Mouse (Mus musculus): ENCODE results near the gene Dclk3. TPM values are rescaled to one million over a fixed set of nuclear protein-coding genes. Genes with fewer than 3 reads are reported as not detected.

Dclk3 gene
- polyA plus RNA-seq, 1 experiment = 0.09 TPM

DNA sequence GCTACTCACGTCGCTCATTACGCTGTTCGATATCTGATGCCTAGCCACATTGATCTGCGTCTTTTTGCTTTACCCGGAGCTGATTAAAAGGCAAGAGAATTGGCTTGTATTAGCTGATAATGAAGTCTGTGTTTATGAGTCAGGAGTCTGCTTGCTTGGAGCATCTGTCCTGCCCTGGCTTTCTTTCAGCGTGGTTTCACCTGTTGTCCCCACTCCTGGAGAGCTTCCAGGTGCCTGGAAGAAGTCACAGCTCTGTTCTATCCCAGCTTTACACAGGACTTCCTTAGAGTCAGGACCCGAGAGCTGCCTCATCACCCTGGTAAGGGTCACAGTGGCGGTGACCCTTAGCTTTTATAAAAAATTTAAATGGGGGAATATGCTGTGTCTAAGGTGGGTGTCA lies 61.3 kb downstream of the Dclk3 start:
- H3K36me3 ChIP-seq (ENCODE audit: control insufficient read depth, insufficient read depth, low read length) = no peaks in the 10 kb centered on the region
- DNase-seq = no peak
- TF ChIP-seq CTCF (IDR thresholded peaks at IDR 0.05; ENCODE audit: borderline replicate concordance, control insufficient read depth, extremely low read depth, insufficient read depth, low read length, poor library complexity) (no peak), POLR2A (IDR thresholded peaks at IDR 0.05; ENCODE audit: control insufficient read depth, extremely low read depth, insufficient read depth, low read length, poor library complexity) (no peak)
- WGBS = 91% methylated on average over 9 of the region's 9 CpGs
- H3K4me1 ChIP-seq (replicated peaks; ENCODE audit: control insufficient read depth, insufficient read depth, low read length) = no peaks in the 10 kb centered on the region
- no peaks in the 10 kb centered on the region for H3K27me3 ChIP-seq (ENCODE audit: control insufficient read depth, insufficient read depth, low read length)
- no peak overlapping the region for H3K27ac ChIP-seq (ENCODE audit: control insufficient read depth, insufficient read depth, low read length)
- no peak overlapping the region for H3K4me3 ChIP-seq (ENCODE audit: control insufficient read depth, insufficient read depth, low read length)

- 76% methylated on average over 3 of the region's 3 CpGs for WGBS
- Histone ChIP-seq H3K4me1 (replicated peaks; ENCODE audit: control insufficient read depth, insufficient read depth, low read length) (no peaks in the 10 kb centered on the region), H3K36me3 (ENCODE audit: control insufficient read depth, insufficient read depth, low read length) (no peaks in the 10 kb centered on the region), H3K4me3 (ENCODE audit: control insufficient read depth, insufficient read depth, low read length) (no peak overlapping the region), H3K27ac (ENCODE audit: control insufficient read depth, insufficient read depth, low read length) (no peak overlapping the region), H3K27me3 (ENCODE audit: control insufficient read depth, insufficient read depth, low read length) (no peaks in the 10 kb centered on the region)
- TF ChIP-seq CTCF (IDR thresholded peaks at IDR 0.05; ENCODE audit: borderline replicate concordance, control insufficient read depth, extremely low read depth, insufficient read depth, low read length, poor library complexity) (no peak), POLR2A (IDR thresholded peaks at IDR 0.05; ENCODE audit: control insufficient read depth, extremely low read depth, insufficient read depth, low read length, poor library complexity) (no peak)
- no peak for DNase-seq
Observed at GRCm38 (mm10) chr9:111506075-111506474, 67.2 kb downstream of the Dclk3 start.

GRCm38 (mm10) chr9:111514586-111515473 lies 75.9 kb downstream of the Dclk3 start:
- 91% methylated on average over 15 of the region's 15 CpGs for WGBS
- no peak overlapping the region for H3K27ac ChIP-seq (ENCODE audit: control insufficient read depth, insufficient read depth, low read length)
- no peaks in the 10 kb centered on the region for H3K36me3 ChIP-seq (ENCODE audit: control insufficient read depth, insufficient read depth, low read length)
- no peaks in the 10 kb centered on the region for H3K4me1 ChIP-seq (replicated peaks; ENCODE audit: control insufficient read depth, insufficient read depth, low read length)
- no peak overlapping the region for H3K4me3 ChIP-seq (ENCODE audit: control insufficient read depth, insufficient read depth, low read length)
- no peaks in the 10 kb centered on the region for H3K27me3 ChIP-seq (ENCODE audit: control insufficient read depth, insufficient read depth, low read length)
- DNase-seq = no peak
- no peak for TF ChIP-seq CTCF (IDR thresholded peaks at IDR 0.05; ENCODE audit: borderline replicate concordance, control insufficient read depth, extremely low read depth, insufficient read depth, low read length, poor library complexity)
- TF ChIP-seq POLR2A (IDR thresholded peaks at IDR 0.05; ENCODE audit: control insufficient read depth, extremely low read depth, insufficient read depth, low read length, poor library complexity) = no peak

- H3K27me3 ChIP-seq (ENCODE audit: control insufficient read depth, insufficient read depth, low read length) = no peaks in the 10 kb centered on the region
- no peak overlapping the region for H3K27ac ChIP-seq (ENCODE audit: control insufficient read depth, insufficient read depth, low read length)
- TF ChIP-seq POLR2A (IDR thresholded peaks at IDR 0.05; ENCODE audit: control insufficient read depth, extremely low read depth, insufficient read depth, low read length, poor library complexity) = no peak
- no peaks in the 10 kb centered on the region for H3K36me3 ChIP-seq (ENCODE audit: control insufficient read depth, insufficient read depth, low read length)
- H3K4me3 ChIP-seq (ENCODE audit: control insufficient read depth, insufficient read depth, low read length) = no peak overlapping the region
- DNase-seq = no peak
- no peaks in the 10 kb centered on the region for H3K4me1 ChIP-seq (replicated peaks; ENCODE audit: control insufficient read depth, insufficient read depth, low read length)
- WGBS = 89% methylated on average over 3 of the region's 3 CpGs
Observed at GRCm38 (mm10) chr9:111515536-111515935, 76.7 kb downstream of the Dclk3 start.

GRCm38 (mm10) chr9:111522226-111522625 lies 83.3 kb downstream of the Dclk3 start:
- Histone ChIP-seq H3K27me3 (ENCODE audit: control insufficient read depth, insufficient read depth, low read length) (no peaks in the 10 kb centered on the region), H3K4me3 (ENCODE audit: control insufficient read depth, insufficient read depth, low read length) (no peak overlapping the region), H3K4me1 (replicated peaks; ENCODE audit: control insufficient read depth, insufficient read depth, low read length) (no peaks in the 10 kb centered on the region), H3K27ac (ENCODE audit: control insufficient read depth, insufficient read depth, low read length) (no peak overlapping the region), H3K36me3 (ENCODE audit: control insufficient read depth, insufficient read depth, low read length) (no peaks in the 10 kb centered on the region)
- 86% methylated on average over 7 of the region's 7 CpGs for WGBS
- no peak for DNase-seq
- TF ChIP-seq CTCF (IDR thresholded peaks at IDR 0.05; ENCODE audit: borderline replicate concordance, control insufficient read depth, extremely low read depth, insufficient read depth, low read length, poor library complexity) (no peak), POLR2A (IDR thresholded peaks at IDR 0.05; ENCODE audit: control insufficient read depth, extremely low read depth, insufficient read depth, low read length, poor library complexity) (no peak)

DNA sequence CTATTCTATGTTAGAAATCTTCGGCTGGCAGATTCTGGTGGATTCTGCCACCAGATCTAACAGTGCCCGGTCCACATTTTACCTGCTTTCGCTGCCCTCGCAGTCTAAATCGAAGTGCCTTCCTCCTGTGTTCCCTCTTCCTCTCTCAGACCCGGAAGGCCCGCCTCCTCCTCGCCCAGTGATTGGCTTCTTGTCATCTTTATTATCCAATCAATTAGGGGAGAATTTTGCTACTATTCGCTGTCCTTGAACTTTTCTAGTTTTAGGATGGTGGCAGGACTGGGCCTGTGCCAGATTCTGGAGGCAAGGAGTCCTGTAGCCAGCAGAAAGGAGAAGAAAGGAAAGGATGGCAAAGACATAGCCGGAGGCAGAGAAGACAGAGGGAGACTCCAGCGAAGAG lies 84.2 kb downstream of the Dclk3 start:
- WGBS = 90% methylated on average over 11 of the region's 11 CpGs
- no peaks in the 10 kb centered on the region for H3K27me3 ChIP-seq (ENCODE audit: control insufficient read depth, insufficient read depth, low read length)

More for the DNA sequence above, 84.2 kb downstream of the Dclk3 start:
- no peaks in the 10 kb centered on the region for H3K4me1 ChIP-seq (replicated peaks; ENCODE audit: control insufficient read depth, insufficient read depth, low read length)
- no peak overlapping the region for H3K4me3 ChIP-seq (ENCODE audit: control insufficient read depth, insufficient read depth, low read length)
- H3K27ac ChIP-seq (ENCODE audit: control insufficient read depth, insufficient read depth, low read length) = no peak overlapping the region
- TF ChIP-seq POLR2A (IDR thresholded peaks at IDR 0.05; ENCODE audit: control insufficient read depth, extremely low read depth, insufficient read depth, low read length, poor library complexity) = no peak
- no peak for TF ChIP-seq CTCF (IDR thresholded peaks at IDR 0.05; ENCODE audit: borderline replicate concordance, control insufficient read depth, extremely low read depth, insufficient read depth, low read length, poor library complexity)
- H3K36me3 ChIP-seq (ENCODE audit: control insufficient read depth, insufficient read depth, low read length) = no peaks in the 10 kb centered on the region
- DNase-seq = no peak
